Mouse (Mus musculus) heart, postnatal 10 days (tissue): ENCODE results near the gene Kcnj4. TPM values are rescaled to one million over a fixed set of nuclear protein-coding genes. Genes with fewer than 3 reads are reported as not detected.

Experiments
- DNase-seq, 2 experiments: peaks; one replicate each; pipeline ENCODE4 v3.0.0; 2021
- intact Hi-C: fragments of 180-260 bp; cut with DNase I; formaldehyde crosslinking; loops from one replicate; pipeline ENCODE4 v1.15.1; 2025
- total RNA-seq, 2 experiments: library from RNA; stranded (reverse); gene quantifications; 2 replicates each; pipeline ENCODE4 v1.2.3; 2021

Gene Kcnj4
- total RNA-seq = under 1 TPM; 0.27 to 0.31 TPM

DNA sequence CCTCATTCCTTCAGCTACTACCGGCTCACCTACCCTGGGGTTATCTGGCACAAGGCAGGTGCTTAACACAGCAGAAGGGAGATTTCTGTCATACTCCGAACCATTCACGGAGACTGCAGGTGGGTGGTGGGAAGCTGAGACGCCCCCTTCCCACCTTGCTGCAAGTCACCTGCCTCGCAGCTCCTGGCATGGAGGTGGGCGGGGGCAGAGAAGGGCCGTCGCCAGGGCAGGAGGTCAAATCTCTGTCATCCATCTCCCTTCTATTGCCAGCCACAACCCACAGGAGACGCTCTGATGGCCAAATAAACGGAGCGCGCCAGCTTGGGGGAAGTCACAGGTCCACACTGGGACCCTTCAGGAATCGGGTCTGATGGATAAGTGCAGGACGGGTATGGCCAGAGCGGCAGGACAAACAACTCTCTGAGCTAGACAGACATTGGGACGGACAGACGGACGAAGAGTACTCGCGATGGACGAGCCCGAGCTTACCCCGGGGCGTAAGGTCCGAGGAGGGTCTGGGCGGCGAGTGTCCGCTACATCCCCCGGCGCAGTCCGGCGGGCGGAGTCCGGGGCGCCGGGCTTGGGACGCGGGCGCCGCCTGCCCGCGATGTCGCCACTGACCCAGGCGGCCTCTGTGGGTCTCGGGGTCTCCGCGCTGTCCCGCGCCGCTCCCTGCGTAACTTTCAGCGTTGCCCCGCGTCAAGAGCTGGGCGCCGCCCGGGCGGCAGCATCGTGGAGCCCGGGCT is at the start of gene Kcnj4:
Gene Kcnj4 (minus strand): TSS at position 535 of the 746 bp plus-strand sequence.
- intact Hi-C loops = no loop called here
- no peak for DNase-seq

DNA sequence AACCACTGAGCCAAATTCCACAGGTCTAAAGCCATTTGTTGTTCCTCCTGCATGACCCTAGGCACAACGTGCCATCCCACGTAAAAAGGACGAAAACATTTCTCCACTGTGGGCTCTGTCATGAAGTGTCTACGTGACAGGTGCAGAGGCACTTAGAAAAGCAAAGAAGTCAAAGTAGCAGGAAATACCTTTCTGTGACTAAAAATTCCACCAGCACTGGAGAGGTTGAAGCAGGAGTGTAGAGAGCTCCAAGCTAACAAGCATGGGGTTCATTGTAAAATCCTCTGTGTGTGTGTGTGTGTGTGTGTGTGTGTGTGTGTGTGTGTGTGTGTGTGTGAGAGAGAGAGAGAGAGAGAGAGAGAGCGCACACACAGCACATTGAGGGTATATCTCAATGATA is 47.5 kb upstream of the Kcnj4 start:
- no peak for DNase-seq

DNA sequence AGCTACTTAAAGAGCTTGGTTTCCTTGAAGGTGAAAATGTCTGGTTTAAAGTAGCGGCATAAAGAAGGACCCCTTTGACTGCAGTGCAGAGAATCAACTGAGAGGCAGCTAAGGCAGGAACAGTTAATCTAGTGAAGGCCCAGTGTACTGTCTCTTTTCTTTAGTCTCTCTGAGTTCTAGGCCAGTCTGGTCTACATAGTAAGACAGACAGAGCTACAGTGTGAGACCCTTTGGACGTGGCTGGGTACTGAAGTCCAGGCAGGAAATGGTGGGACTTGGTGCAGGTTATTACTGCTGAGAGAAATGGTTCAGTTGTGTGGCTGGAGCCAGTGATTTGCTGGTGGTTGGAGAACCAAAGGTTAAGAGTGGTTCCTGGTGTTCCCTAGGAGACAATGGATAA is 43.2 kb upstream of the Kcnj4 start:
- no peak for DNase-seq
- intact Hi-C loops = no loop called here

More for the DNA sequence above, 47.5 kb upstream of the Kcnj4 start:
- intact Hi-C loops = no loop called here

DNA sequence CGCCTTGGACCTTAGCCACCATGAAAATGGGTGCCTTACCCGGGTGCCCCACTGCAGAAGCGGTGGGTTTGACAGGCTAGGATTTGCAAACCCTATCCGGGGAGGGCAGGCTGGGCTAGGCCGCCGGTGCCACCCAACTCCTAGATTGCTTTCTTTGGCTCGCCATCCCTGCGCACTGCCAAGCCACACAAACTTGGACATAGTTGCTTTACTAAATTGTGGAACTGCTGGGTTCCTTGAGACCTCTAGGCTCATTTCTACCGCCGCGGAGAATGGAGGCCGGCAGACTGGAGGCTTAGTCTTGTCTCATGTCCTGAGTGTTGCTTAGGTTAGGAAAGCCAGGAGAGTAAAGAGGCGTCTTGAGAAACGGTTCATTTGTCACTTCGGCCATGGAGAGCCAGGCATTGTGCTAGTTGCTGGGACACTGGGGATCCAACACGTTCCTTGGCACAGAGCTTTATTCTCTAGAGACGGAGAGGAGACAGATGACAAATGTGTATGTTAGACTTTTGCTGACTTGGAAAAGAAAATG is 42.3 kb upstream of the Kcnj4 start:
- intact Hi-C loops = no loop called here
- DNase-seq = no peak

DNA sequence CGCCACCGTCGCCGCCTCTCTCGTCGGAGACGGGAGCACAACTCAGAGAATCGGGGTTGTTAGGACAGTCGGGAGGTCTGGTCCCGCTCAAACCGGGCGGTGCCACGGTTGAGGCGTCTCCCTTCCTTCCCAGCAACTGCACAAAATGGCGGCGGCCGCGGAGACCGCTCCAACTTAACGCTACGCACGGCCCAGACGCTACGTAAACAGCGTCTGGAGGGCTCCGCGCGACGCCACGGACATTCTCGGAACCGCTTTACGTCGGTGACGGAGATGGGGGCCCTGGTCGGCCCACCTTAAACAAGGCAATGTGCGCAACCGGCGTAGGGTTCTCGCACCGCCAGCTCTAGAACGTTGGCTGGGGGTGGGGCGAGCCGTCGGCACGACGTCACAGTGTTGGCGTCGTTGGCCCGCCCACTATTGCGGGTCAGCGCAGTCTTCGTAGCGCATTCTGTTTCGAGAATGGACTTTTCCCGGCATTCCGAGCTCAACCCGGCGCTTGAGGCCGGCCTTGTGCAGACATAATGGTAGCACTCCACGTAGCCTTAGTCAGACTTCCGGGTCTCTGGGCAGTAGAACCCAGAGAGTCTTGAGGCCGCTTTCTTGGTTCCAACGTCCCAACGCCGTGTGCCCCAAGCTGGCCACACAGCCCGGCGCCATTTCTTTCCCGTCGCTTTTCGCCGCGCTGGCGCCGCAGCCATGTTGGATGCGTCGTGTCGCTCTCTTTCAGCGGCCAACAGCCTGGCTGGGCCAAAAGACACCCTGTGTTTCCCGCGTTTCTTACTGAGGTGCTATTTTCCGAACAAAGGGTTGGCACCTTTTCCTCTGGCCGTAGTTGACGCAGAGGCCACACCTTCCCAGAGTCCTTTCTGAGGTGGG is 41.6 kb upstream of the Kcnj4 start, which contains the start of gene Ddx17:
Gene Ddx17 (minus strand): TSS at position 332 of the 879 bp plus-strand sequence.
- DNase-seq = peak; percentile 99
- intact Hi-C loops = no loop called here

DNA sequence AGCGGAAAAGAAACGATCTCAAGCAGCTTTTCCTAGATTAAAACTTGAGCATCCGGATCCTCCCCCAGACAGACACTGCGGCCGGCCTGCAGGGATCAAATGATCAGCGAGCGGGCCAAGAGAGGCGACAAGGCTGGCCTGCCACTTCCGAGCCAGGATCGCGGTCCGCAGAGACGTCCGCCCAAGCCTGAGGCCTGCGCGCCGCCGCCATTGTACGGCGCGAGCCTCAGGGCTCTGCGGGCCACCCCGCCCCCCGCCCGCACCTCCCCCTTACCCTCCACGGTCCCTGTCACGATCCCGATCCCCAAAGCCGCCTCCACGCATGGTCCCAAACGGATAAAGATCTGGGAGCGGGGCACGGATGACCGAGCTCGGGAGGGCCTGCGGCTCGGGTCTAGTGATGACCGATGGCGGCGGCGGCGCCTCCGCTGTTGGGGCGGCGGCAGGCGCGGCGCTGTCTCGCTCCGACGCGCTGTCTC is 40.9 kb upstream of the Kcnj4 start:
- intact Hi-C loops = loop anchor here (2.0 kb wide), 1 partner anchor 17 kb away; no protein-coding TSS in a partner anchor
- DNase-seq = peak; percentile 85

DNA sequence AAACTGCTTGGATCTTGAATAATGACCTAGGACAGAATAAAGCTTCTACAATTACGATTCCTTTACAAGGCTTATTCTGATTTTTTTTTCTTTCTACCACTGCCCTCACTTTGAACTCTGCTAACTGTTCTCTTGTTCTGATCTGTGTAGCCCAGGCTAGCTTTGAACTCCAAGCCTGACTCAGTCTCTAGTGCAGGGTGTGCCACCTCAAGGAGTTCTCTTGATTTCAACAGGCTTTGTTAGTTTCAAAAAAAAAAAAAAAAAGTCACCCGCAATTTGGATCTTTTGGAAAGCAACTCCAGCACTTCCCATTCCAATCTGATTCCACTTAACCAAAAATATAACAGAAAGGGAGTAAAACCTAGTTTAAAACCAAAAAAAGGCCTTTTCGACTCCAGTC is 40.5 kb upstream of the Kcnj4 start:
- DNase-seq = no peak
- intact Hi-C loops = loop anchor here (2.0 kb wide), 1 partner anchor 17 kb away; no protein-coding TSS in a partner anchor

DNA sequence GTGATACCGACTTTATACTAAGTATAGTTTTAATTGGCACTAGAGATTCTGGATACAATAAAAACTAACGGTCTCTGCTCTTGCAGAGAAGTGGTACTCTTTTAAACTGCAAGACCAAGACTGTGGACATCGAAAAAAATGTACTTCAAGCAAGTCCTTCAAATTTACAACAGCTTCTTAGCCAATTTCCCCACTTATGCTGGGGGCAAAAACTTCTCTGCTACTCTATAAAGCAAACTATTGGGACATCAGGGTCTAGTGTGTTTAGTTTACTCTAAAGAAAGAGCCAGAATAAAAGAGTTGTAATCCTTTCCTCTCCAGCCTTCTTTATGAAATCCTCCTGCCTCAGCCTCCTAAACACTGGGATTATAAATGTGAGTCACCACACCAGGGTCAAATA is 38.9 kb upstream of the Kcnj4 start:
- DNase-seq = no peak
- intact Hi-C loops = loop anchor here (2.0 kb wide), 1 partner anchor 15 kb away; no protein-coding TSS in a partner anchor

DNA sequence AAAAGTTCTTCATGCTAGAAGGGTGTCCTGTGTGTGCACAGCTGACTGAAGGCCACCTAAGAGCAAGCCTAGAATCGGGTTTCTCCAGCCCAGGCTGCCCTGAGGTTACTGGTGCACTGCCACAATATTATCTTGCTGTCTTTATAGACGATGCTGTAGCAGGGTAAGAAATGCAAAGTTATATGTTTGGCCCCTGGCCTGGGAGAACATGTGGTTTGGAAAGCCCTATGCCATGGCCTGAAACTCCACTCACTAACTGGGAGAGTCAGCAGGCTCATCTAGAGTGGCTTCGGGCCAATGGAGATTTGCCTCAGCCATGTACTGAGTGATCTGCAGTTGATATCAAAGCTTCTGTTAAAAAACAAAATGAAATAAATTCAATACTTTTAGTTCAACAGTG is 28.8 kb upstream of the Kcnj4 start:
- intact Hi-C loops = no loop called here
- no peak for DNase-seq

DNA sequence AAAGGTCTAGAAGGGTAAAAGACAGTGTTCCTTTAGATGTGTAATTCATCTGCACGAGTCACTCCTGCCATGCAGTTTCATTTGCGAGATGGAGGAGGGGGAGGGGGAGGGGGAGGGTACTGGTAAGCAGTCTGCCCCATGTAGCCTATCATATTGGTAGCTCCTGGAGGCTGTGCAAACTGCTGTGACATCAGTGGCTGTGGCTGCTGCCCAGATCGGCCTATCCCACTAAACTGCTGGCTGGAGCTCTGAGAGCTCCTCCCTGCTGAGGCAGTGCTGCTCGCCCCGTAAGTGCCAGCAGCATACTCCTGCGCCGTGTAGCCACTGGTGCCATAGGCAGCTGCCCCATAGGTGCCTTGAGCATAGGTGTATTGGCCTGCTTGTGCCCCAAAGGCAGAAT is 24.9 kb upstream of the Kcnj4 start:
- intact Hi-C loops = loop anchor here (2.0 kb wide), 1 partner anchor 15 kb away; no protein-coding TSS in a partner anchor
- DNase-seq = no peak

DNA sequence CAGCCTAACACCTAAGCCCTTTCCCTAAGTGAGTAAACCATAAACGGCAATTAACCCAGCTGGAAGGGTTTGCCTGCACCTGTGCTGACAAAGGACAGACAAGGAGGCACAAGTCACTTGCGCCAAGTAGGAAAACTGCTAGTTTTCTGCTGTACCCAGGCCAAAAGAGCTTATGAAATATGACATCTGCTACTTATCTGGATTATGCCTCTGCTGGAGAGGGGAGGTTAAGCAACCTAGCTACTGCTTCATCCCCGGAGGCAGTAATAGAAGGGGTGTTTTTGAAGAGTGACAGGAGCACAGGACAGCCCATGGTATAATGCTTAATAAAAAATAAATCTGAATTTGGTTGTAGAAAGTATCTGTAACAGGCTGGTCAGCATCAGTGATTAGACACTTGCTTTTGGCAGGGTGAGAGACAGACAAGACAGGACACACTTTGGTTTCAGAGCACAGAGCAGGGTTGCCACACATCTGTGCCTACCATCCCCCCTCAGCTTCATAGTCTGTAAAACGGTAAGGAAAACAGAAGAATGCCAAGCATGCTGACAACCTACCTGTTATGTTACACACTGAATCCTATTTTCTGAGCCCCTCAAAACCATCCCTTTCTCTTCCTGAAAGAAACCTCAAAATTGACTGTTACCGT is 23.1 kb upstream of the Kcnj4 start:
- DNase-seq = no peak
- intact Hi-C loops = loop anchor here (2.0 kb wide), 1 partner anchor 17 kb away; no protein-coding TSS in a partner anchor

DNA sequence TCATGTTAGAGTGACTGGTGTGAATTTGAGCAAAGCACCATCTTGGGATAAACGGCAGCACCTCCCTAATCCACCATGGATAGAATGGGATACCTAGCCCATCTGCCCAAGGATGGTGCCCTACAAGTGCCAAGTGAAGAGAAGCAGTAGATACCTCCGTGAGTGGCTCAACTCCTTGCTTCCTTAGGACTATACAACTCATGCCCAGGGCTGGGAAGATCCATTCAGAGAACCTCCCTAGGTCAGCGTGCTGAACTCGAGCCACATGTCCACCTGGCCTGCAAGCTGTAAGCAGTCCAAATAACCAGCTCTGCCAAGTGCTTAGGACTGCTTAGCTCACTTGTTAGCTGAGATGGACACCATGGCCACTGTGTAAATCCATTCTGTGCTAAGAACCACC is 22.2 kb upstream of the Kcnj4 start:
- DNase-seq = peak in 1 of 2 experiments; percentile 54
- intact Hi-C loops = no loop called here

DNA sequence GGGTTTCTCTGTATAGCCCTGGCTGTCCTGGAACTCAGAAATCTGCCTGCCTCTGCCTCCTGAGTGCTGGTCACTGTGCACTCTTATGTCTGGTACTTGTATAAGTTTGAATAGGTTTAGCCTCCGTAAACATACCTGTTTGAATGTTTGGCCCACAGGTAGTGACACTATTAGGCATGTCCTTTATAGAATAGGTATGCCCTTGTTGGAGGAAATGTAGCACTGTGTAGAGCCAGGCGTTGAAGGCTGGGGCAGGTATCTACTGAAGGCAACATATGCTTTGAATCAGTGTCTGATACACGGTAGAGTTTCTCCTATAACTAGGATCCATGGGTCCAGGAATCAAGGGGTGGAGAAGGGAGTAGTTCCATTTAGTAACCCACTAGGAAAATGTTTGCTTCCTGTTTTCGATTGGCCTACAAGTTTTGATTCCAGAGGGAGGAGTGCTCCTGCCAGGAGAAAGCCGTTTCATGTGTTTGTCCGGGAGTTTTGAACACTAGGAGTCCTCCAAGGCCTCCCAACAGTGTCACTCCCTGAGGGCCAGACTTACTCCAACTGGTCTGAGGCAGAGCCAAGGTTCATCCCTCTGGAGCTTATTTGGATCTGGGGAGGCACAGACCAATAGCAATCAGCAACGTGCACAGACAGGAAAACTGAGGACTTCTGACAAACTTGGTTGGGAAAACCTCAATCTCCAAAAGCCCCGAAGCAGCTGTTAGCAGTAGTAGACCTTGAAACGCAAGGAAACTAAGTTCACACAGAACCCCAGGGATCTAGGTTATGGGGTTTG is 21.1 kb upstream of the Kcnj4 start:
- peak; percentile 50 to 62 for DNase-seq
- intact Hi-C loops = no loop called here

DNA sequence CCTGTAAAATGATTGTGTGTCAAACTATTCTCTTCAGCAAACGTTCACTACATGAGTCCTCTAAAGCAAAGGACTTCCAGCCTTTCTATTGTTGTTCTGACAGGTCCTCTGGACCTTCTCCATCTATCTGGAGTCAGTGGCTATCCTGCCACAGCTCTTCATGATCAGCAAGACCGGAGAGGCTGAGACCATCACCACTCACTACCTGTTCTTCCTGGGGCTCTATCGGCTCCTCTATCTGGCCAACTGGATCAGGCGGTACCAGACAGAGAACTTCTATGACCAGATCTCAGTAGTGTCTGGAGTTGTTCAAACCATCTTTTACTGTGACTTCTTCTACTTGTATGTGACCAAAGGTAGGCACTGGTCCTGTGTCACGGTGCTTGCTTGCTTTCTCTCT is 20.5 kb upstream of the Kcnj4 start:
- intact Hi-C loops = no loop called here
- DNase-seq = no peak

DNA sequence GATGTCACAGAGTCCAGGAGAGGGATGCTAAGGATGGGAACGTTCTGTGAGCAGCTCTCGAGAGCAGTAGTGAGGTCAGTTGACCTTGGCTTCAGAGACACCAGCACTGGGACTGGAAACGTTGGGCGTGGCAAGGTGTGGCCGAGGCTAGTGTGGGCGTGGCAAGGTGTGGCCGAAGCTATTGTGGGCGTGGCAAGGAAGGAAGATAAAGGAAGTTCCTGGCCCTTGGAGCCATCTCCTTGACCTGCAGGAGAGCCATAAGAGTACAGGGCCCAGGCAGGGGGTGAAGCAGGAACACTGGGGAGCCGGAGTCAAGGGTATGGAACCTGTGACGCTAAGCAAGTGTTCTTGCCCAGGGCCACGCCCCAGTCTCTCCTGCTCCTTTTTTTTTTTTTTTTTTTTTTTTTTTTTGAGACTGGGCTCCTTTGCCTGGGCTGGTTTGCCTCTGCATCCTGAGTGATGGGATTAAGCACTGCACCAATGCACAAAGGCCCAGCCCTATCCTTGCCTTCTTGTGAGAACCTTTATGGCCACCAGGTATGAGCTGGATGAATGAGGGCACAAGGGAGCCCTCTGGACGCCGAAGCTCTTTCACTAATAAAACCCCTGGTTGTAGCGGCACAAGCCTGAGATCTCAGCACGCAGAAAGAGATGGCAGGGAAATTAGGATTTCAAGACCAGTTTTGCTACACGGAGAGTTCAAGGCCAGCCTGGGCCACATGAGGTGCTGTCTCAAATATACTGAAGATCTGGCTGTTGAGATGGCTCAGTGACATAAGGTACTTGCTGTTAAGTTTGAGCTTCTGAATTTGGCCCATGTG is 14.6 kb upstream of the Kcnj4 start:
- intact Hi-C loops = no loop called here
- DNase-seq = no peak

DNA sequence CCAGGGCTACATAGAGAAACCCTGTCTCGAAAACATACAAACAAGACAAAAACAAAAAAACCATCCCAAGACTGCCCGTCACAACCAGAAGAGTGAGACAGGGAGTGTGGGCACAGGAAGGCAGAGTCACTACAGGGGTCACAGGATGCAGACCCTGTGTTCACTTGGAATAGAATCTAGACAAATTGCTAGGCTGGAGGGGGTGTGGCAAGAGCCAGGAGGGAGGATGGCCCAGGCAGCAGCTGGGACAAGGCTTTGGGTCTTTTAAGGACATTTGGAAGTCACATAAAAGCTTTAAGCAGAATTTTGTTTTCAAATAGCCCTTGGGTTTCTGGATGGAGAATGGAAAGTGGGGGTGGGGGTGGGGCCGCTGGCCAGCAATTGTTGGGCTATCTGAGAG is 13.5 kb upstream of the Kcnj4 start:
- intact Hi-C loops = no loop called here
- DNase-seq = no peak

DNA sequence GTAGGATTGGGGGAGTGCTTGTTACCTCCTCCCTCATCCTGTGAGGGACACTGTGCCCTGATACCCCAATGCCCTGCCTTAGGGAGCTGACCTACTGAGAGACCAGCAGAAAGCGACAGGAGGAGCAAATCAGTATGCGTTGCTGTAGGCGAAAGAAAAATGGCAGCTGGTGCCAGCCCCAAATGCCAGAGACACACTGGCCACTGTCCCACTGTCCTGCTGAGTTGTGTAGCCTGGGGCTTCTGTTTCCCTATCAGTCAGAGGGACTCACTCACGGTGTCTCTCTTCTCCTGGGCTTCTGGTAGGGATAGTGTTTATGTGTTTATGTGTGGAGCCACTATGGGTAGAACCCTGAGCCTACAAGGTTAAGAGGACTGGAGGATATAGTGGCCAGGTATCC is 12.7 kb upstream of the Kcnj4 start:
- intact Hi-C loops = no loop called here
- no peak for DNase-seq

DNA sequence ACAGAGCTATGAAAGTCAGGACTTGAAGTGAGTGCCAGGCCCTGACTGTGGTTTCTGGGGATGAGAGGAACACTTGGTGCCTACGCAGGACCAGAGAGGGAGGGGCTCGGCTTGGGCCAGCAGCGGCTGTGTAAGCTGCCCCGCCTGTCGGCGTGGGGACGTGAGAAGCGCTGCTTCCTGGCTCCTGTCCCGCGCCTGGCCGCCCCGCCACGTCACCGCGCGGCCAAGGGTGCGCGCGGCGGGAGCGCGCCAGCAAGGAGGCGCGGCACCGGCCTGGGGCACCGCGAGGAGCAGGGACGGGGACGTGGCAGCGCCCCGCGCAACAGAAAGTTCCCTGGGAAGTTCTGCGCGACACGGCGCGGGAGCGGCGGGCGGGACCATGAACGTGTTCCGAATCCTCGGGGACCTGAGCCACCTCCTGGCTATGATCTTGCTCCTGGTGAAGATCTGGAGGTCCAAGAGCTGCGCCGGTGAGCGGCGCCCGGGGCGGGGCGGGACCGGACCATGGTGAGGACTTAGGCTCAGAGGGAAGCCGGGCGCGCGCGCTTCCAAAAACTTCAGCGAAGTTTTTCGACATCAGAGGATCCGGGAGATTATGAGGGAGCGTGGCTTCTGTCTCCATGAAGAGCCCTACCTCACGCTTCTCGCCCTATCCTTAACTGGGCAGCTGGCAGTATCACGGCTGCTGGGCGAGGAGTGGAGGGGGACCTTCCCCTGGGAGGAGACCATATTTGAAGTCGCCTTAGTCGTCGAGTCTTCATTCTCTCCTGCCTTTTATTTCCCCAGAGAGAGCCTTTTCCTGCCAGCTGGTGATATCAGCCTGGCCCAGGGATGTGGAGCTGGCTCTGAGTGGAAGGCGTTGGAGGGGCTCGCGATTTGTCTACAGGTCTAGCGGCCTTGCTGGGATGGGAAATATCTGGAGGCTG is 11.4 kb upstream of the Kcnj4 start, which contains the start of gene Kdelr3:
Gene Kdelr3 (plus strand): TSS at position 241 of the 926 bp plus-strand sequence.
- intact Hi-C loops = no loop called here
- DNase-seq = peak; percentile 87 to 89
